Mouse (Mus musculus) MN1 (cell line): ENCODE data around the gene Cntnap4.

Experiments
- DNase-seq: peaks from one replicate; pipeline ENCODE4 v3.0.0-alpha.2; 2016; ENCODE audit warnings: low spot score

Cntnap4 gene

DNA sequence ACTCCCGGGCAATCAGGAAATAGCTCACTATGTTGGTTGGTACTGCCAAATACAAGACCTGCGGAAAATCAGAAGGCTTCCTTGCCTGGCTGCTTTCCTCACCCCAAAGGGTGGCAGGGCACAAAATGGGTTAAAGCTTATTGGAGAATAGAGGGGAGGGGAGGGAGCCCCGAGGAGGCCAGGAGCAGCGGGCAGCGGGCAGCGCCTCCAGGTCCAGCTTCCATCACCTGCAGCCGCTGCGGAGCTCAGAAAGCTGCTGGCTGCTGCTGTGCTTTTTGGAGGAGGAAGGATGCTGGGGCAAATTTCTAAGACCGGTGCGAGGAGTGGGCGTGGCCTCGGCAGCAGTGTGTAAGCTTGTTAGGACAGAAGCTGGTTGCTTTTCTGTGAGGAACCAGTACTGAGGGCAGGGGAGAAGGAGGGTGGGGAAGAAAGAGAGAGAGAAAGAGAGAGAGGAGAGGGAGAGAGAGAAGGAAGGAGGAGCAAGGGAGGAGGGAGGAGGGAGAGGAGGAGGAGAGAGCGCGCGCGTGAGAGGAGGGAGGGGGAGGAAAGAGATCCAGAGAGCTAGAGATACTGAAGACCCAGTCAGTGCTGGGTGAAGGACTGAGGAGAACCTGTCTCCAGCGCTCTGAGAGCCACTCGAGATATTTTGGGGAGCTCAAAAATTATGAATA lies at the start of gene Cntnap4:
Gene Cntnap4, plus strand, starts transcription at position 573 of the 671 bp plus-strand sequence.
- no peak for DNase-seq

DNA sequence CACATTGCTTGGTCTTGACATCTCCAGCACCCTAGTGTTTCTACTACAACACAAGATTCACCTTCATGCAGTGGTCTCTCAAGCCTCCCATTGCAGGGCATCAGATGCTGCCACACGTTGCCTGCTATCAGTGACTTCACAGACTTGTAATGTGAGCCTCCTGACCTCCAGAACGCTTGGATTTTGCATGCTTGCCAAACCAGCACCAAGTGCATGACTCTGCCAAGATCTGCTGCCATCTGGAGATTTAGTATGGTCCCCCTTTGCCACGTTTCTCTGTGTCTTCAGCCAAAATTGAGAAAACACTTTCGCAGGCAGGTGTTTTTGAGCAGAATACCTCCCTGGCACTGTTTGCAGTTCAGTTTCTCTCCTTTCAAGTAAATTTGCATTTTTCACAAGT lies 12.5 kb upstream of the Cntnap4 start:
- no peak for DNase-seq

DNA sequence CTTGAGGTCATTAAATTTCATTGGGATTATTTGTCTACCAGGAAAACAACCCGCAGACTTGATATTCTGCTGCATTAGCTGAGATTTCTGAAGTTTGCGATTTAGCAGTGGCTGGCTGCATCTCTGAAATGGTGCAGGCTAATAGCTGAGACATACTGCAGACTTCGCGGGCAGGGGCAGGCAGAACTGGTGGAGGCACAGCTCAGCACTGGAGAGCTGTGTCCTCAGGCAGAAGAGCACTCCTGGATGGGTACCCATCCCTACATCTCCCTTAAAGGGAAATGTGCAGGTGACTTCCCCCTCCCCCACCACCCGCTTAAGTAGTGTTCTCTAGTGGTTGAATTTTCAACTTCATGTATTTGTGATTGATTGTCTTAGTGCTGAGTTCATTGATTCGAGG lies 698 bp downstream of the Cntnap4 start:
- DNase-seq = no peak

DNA sequence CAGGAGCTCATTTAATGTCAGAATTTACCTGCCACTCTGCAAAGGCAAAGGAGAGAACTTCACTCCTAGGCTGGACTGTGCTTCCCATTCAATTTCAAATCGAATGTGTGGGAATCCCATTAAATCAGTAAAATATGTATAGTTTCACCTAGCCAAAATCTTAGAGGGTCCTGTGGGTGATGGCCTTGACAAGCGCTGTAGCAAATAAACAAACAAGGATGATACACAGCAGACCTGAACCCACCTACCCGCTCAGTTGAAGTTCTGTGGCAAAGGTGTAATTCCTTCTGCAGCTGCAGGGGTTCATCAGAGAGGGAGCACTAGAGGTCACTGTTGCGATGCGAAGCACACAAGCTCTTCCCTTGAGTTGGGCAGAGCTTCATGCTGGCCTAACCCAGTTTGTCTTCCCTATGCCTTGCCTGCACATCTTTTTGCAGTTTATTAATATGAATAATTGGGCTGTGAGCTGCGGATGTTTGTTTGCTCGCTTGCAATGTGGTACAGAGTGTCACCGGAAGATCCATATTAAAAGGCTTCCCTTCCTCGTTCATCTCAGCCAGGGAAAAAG lies 1.6 kb downstream of the Cntnap4 start:
- DNase-seq = no peak

DNA sequence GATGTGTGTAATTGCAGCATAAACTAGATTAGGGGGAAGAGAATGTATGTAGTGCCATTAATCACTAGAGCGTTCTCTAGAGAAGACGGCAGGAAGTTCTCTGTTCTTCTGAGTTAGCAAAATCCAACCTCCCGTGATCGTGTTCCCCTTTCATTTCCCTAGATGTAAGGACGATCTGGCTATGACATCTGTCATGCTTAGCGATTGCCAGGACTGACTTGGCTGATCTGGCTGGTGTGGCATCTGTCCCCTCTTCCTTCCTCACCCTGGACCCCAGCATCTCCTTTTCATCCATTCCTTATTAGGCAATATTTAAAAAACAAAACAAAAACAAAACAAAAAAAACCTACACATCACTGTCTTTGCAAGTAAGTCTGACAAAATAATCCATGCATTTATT lies 11.6 kb downstream of the Cntnap4 start:
- no peak for DNase-seq

DNA sequence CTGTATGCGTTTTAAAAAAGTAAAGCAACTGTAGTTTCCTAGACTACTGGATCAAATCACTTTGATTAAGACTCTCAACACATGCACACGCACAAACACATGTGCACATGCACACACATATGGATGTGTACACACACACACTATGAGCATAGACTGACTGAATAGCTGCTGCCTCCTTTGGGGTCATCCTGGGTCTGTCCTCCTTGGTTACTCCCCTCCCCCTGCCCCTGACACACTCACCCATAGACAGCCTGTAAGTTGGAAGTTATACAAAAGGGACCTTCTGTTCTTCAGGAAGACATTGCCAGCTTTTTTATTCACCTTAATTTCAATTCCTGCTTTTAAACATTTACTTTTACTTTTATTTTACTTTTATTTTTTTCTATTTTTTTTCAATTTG lies 13.6 kb downstream of the Cntnap4 start:
- no peak for DNase-seq

DNA sequence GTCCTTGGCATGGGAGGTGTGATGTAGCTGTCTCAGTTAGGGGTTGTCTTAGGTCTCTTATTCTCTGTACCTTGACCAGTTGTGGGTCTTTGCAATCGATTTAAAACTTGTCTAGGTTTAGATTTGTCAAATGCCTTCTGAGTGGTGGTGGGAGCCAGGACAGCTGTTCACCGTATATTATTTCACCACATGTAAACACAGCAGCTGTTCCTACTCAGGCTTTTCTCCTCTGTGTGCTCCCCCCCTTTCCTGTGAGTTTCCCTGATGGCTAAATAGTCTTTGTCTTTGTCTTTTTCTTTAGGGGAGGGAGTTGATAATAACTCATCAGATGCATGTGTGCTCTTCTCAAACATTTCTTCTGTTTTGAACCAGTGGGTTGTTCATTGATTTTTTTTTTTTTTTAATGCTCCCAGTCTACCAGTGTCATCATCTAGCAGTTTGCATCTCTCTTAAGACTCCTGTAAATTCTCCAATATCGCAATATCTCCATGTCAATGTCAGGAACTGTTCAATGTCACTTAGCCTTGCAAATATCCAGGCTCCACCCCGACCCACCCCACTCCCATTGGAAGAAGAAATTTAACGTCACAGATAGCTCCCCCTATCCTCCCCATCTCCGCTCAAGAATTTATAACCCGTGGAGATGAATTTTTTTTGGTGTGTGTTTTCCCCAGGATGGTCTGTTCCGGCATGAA lies 18.7 kb downstream of the Cntnap4 start:
- DNase-seq = no peak

DNA sequence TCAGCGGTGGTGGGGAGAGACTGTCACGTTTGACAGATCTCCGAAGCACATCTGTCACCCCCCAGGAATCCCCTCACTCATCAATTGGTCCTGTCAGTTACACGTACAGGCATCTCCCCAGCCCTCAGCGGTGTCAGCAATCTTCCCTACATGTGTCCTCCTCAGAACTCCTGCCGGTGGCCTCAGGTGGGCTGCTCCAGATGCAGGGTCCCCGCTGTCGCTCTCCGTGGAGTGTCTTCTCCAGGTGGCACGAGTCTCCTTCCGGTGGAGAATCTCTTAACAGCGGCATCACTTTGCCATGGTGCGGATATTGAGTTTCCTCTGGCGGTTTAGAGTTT lies 19.2 kb downstream of the Cntnap4 start:
- no peak for DNase-seq

DNA sequence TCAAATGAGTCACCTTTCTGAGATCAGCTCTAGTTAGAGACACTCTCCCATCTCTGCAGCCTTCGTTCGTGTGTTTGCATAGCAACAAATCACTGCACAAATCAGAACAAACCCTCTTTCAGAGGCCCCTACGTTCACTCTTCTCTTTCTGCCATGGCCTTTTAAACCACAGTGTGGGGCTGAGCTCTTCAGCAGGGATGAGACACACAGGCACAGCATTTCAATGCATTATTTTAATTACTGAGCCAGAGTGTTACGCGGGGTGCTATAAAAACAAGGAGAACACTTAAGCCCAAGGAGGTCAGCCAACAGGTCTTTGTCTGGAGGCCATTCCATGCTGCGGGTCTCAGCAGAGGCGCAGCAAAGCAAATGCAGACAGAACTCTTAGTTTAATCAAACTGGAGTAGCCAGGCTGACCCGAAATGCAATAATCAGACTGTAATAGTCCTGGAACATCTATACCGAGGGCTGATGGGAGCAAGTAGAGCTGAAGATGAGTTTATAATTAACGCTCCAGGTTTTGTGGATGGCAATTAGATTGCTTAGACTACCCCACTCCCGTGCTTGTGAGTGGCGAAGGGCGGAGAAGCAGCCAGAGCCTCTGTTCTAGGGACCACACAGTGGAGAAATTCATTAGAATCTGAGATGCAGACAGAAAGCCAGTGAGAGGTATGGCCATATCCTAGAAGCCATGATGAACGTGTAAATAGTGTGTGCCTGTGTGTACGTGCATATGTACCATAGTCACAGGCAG lies 26.4 kb downstream of the Cntnap4 start:
- no peak for DNase-seq

DNA sequence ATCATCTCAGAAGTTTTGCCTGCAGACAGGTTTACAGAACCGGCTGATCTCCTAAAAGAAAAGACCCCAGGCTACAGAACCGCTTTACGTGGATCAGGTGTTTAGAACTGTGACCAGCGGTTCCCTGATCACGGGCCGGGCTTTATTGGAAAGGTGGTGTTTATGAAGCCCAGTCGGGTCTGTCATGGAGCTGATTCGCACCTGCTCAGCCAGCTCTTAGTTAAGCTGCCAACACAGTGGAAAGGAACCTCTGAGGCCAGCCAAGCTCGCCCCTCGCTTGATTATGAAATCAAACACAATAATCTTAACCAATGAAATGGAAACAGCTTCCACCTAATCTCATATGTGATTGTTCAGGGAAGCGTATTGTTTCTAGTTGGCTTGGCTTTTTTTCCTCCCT lies 30.1 kb downstream of the Cntnap4 start:
- DNase-seq = no peak

DNA sequence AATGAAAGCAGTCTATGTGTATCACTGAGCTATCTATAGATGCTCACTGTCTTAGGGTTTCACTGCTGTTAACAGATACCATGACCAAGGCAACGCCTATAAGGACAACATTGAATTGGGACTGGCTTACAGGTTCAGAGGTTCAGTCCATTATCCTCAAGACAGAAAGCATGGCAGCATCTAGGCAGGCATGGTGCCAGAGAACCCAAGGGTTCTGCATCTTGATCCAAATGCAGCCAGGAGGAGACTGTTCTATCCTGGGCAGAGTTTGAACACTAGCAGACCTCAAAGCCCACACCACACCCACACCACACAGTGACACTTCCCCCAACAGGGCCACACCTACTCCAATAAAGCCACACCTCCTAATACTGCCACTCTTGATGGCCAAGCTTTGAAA lies 31.3 kb downstream of the Cntnap4 start:
- no peak for DNase-seq

DNA sequence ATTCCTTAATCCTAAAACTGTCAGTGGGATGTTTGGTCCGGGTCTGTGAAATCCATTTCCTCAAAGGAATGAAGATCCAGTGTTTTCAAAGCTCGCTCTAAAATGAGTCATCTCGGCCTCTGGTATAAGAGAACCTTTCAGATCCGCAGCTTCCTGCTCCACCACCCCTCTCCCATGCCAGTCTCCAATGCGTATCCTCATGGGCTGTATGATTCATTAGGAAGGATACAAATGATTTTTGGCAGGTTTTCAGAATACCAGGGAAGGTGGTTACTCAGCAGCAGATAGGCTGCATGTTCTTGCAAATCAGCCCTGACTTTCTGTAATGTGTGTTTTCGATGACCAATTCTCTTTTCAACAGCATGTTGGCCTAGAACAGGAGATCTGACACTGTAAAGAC lies 40.3 kb downstream of the Cntnap4 start:
- no peak for DNase-seq

DNA sequence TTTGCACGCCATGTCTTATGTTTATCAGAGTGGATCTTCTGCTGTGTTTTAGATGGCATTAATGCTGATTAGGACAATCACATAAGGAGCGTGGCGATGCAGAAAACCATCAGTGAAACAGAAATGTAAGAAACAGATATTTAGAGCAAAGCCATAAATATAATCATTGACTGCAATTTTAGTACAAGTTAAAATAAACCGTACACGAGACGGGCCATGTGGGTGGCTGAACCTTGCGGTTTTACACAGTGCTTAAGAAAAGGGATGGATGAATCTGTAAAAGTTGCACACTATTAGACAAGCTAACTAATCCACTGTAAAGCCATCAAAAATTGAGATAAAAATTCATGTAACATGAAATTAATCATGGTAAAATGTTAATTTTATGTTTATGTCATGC lies 58.9 kb downstream of the Cntnap4 start:
- no peak for DNase-seq

DNA sequence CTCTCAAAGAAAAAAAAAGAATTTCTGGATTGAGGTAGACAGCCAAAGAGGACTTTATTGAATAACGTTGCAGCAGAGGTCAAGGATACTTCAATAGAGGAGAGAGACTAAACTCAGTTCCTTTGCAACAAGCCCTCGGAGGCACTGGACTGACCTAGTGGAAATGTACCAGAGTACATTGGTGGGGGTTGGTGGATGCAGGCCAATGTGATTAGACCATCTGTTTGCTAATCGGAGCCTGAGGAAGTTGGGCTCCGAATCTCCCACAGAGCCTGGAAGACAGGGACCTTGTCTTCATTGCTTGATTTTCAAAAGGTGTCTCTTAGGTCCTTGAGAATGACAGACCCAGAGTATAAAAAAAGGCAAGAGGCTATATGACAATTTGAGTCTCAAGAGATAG lies 82.8 kb downstream of the Cntnap4 start:
- no peak for DNase-seq

DNA sequence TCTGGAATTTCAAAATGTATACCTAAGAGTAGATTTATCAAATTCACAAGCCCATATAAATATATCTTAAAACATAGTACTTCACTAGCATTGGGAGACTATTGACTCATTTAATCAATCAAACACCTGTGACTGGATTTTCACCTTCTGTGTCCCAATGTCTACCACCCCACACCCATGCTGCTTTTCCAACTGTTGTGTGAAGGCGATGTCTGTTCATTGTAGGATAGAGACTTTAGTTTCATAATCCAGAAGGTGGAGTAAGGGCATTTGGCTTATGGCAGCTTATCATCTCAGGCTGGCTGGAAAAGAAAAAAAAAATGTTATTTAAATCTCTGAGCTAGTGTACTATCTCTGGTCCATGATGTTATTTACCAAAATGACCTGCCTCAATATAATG lies 83.4 kb downstream of the Cntnap4 start:
- no peak for DNase-seq

DNA sequence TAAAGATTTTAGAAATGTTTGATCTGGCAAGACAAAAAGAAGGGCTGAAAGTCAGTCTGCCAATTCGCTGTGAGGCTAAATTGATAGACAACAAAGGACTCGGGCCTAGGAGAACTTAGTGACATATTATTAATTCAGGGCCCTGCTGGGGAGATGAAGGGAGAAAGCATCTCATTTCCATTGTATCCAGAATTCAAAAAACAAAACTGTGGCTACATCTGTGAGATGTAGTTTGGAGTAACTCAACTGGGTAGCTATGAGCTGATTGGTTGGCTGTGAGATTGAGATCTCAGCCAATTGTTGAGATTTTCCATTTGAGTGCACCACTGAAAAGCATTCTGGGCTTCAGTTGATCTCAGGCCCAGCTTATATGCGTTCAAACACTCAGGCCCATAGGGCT lies 84.2 kb downstream of the Cntnap4 start:
- DNase-seq = no peak

DNA sequence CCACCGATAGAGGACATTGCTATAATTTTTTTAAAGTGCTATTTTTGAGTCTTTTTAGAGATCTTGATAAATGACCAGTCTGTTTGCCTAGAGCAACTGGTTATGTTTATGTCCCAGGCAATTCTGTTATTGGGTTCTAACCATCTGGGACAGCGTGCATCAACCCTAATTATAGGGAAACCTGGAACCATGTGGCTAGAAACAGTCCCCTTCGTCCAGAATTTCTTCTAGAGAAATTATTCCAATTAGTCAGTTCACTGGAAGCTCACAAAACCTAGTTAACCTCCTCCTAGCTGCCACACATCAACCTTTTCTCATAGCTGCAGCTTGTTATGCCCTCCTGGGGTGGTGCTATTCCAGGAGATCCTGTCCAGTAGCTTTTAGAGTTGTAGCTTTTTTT lies 94.2 kb downstream of the Cntnap4 start:
- no peak for DNase-seq

DNA sequence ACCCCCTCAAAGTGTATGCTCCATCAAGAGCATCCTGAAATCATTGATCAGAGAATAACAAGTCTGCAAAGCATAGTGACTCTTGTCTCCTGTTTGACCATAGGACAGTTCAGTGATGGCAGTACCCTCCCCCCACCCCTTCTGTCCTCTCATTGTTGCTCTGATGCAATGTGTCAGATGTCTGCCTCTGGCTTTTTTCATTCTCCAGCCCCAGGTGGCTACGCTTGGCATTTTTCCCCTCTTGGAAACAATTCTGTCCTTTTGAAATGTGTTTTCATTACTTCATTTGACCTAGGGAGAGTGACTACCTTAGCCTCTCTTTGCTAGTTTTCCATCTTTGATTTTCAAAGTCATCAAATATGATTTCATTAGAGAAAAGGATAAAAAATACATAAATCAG lies 104.8 kb downstream of the Cntnap4 start:
- no peak for DNase-seq

DNA sequence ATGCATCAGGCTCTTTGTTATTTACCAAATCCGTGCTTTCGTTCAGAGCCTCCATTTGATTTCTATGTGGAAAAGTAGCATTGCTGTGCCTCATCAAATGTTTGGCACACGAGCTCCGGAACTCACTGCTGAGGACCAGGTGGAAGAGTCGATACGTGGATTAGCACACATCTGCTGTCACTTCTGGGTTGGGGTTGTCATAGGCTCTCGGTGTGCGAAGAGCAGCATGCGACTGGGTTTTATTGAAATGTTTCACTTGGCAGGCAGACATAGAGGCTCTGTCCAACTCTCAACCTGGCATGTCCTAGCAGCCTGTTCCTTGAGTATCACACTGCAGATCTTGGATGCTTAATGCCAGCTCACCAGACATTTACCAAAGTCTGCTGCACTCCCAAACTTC lies 111.9 kb downstream of the Cntnap4 start:
- no peak for DNase-seq

DNA sequence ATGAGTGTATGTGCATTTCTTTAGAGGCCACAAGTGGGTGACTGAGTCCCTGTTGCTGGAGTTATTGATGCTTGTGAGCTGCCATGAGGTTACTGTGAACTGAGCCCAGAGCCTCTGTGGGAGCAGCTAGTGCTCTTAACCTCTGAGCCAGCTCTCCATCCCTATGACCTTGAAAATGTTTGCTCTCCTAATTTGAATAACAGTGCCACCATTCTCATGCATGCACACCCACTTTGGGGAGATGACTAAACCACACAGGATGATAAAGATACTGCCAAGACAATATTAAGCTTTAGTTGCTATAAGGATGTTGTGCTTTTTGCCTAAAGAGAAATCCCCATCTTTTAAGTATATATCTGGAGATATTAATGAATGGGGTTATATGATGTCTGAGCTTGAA lies 125.9 kb downstream of the Cntnap4 start:
- DNase-seq = no peak

DNA sequence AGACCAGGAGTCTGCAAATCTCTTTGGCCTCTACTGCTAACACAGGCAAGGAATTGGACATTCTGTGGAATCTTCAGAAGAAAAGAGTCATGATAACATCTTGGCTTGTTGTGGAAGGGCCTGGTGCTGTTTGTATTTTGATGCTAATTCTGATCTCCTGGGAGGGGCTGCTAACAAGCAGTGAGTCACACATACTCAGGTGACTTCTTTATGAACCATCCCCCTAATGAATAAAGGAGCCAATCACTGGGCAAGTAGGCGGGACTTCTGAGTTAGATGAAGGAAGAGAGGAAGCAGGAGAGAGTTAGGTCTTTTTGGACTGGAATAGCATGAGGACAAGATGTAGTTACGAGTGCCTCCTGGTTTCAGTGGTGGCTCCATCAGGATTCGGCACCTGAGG lies 128.3 kb downstream of the Cntnap4 start:
- DNase-seq = no peak

DNA sequence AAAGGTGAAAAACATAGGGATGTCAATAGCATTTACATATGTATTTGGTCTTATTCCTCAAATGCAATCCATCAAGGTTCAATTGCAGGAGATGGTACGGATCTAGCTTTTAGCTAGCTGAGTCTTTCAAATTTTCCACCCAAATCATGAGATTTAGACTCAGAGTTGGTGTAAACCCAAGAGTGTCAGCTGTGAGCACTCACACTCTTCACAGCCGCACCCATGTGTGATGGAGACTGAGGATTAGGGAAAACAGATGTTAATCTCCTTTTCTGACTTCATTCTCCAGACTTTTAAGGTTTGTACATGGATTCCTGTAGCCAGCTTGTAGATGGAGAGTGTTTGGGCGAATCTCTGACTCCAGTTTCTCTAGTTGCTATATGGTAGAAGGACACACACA lies 147.1 kb downstream of the Cntnap4 start:
- no peak for DNase-seq

DNA sequence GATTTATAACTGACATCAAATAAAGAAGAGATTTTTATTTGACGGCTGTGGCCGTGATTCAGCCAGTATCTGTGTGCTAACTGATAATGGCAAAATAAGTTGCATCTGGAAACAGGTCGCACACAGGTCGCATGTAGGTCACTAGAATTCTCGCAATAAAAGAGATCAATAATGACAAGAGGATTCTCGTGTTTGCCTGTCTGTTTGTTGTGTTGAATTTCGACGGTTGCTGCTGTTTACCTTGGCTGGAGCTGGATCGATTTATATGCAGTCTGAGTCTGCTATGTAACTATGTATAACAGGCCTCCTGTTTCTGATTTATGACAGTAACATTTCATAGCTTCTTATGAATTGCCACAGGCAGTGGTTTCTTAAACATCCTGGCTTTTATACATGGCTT lies 155.1 kb downstream of the Cntnap4 start:
- DNase-seq = no peak
